ENCODE assay signal across 9 mouse cellular contexts in the genomic region with DNA sequence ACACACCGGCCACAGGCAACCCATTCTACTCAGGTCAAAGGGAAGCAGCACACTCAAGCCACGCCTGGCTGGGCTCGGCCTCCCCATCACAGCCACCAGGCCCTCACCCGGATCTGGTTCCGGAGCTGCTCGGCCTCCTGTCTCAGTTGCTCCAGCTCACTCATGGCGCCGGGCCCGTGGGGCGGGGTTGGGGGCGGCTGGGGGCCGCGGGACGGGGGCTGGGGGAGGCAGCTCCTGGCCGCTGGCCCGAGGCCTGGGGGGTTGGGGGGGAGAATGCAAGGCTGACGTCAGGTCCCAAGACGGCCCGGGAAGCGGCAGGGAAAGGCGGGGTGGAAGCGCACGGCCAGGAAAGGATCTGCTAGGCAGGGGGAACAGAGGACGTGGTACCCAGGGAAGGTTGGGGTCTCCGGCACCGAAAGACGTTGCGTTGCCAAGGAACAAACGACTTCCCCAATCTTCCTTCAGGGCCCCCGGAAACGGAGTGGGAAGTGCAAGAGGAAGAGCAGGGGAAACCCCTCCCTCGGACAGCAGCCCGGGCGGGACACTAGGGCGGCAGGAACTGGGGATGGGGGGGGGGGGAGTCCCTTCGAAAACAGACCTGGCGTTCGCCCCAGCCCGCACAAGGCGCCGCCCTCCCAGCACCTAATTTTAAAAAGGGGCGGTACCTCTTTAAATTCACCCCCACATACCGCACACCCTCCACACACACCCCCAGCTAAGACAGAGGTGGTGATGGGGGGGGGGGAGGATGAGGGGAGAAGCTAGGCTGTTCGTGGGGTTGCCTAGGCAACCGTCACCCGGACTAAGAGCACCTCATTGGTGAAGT. TPM values are rescaled to one million over a fixed set of nuclear protein-coding genes. Genes with fewer than 3 reads are reported as not detected.
DNase-seq lines count a peak whose midpoint lies in the region; ATAC-seq and TF ChIP-seq lines count a peak whose summit lies in the region.
"Had no signal": no experiment of that assay in that cellular context is flagged by ENCODE, and none has a peak within 500 bp of the region (broad histone marks: within the 10 kb centered on the region; RNA-seq: fewer than 3 reads in every experiment).

No protein-coding gene starts in this region.

- peak overlapping the region; percentile 89 for H3K4me3 ChIP-seq in erythroblast, embryonic 14.5 days (replicated peaks)
- H3K4me3 ChIP-seq in heart, embryonic 14.5 days (ENCODE audit: control insufficient read depth in 1 of 2, insufficient read depth in 1 of 2, low read depth in 1 of 2, low read length in 2 of 2), result peak overlapping the region; percentile 54 to 99
- peak overlapping the region; percentile 96 for H3K4me3 ChIP-seq in liver, postnatal 0 days (ENCODE audit: low read depth, low read length)
- H3K4me3 ChIP-seq in neural tube, embryonic 14.5 days (ENCODE audit: low read depth, low read length), result peak overlapping the region; percentile 94

- peaks cover 70% of the 10 kb centered on the region for H3K4me1 ChIP-seq in erythroblast, embryonic 14.5 days (ENCODE audit: control insufficient read depth)
- peaks cover 8 to 17% of the 10 kb centered on the region in 2 experiments for H3K4me1 ChIP-seq in heart, embryonic 14.5 days (ENCODE audit: control insufficient read depth in 2 of 2, insufficient read depth in 2 of 2, low read length in 2 of 2)
- peaks cover 16% of the 10 kb centered on the region for H3K4me1 ChIP-seq in liver, postnatal 0 days (ENCODE audit: insufficient read depth)
- H3K4me1 ChIP-seq in neural tube, embryonic 14.5 days (ENCODE audit: control insufficient read depth, insufficient read depth, low read length), result peaks cover 11% of the 10 kb centered on the region; the same call in 1 of the 2 replicates

- H3K27ac ChIP-seq in heart, embryonic 14.5 days (replicated peaks in 1 of 2; ENCODE audit: control insufficient read depth in 1 of 2, insufficient read depth in 1 of 2, low read depth in 2 of 2, low read length in 2 of 2), result peak overlapping the region; percentile 72 to 89
- H3K27ac ChIP-seq in liver, postnatal 0 days (ENCODE audit: low read depth), result peak overlapping the region; percentile 94
- peak overlapping the region; percentile 94 for H3K27ac ChIP-seq in neural tube, embryonic 14.5 days (ENCODE audit: low read depth, low read length)

- peak overlapping the region; percentile 82 for H3K9ac ChIP-seq in heart, embryonic 14.5 days (ENCODE audit: low read length)
- peak overlapping the region; percentile 92 for H3K9ac ChIP-seq in liver, postnatal 0 days (replicated peaks)
- peak overlapping the region; percentile 93 for H3K9ac ChIP-seq in neural tube, embryonic 14.5 days (replicated peaks; ENCODE audit: low read depth, low read length)

- DNase-seq in CD4-positive, CD25-positive, alpha-beta regulatory T cell, adult 2 months (ENCODE audit: low read depth, low spot score), result peak; percentile 84
- peak; percentile 82 for DNase-seq in adrenal gland, postnatal 14 days
- DNase-seq in kidney, postnatal 14 days, result peak; percentile 83
- peak; percentile 74 for DNase-seq in liver, postnatal 0 days
- DNase-seq in thymus, postnatal 14 days, result peak; percentile 45

- H3K27me3 ChIP-seq in erythroblast, embryonic 14.5 days (ENCODE audit: control insufficient read depth), result no peaks in the 10 kb centered on the region
- H3K27me3 ChIP-seq in heart, embryonic 14.5 days (ENCODE audit: control insufficient read depth, insufficient read depth, low read length), result no peaks in the 10 kb centered on the region
- no peaks in the 10 kb centered on the region for H3K27me3 ChIP-seq in liver, postnatal 0 days (ENCODE audit: insufficient read depth, low read length)
- no peaks in the 10 kb centered on the region for H3K27me3 ChIP-seq in neural tube, embryonic 14.5 days (ENCODE audit: control insufficient read depth, insufficient read depth, low read length)

- no peaks in the 10 kb centered on the region for H3K9me3 ChIP-seq in erythroblast, embryonic 14.5 days (ENCODE audit: control insufficient read depth, low read length)
- no peaks in the 10 kb centered on the region for H3K9me3 ChIP-seq in heart, embryonic 14.5 days (ENCODE audit: control insufficient read depth, low read length)
- H3K9me3 ChIP-seq in liver, postnatal 0 days (ENCODE audit: low read length), result no peaks in the 10 kb centered on the region
- H3K9me3 ChIP-seq in neural tube, embryonic 14.5 days (ENCODE audit: control insufficient read depth, low read length), result no peaks in the 10 kb centered on the region

- ATAC-seq in heart, embryonic 14.5 days (ENCODE audit: insufficient number of reproducible peaks, insufficient read depth, low FRiP score, low read depth), result peak; percentile 42
- peak; percentile 7; the same call in 1 of the 2 replicates for ATAC-seq in liver, postnatal 0 days
- peak; percentile 67 for ATAC-seq in neural tube, embryonic 14.5 days (ENCODE audit: low read depth)

- 1% methylated on average over 42 of the region's 46 CpGs for WGBS in heart, embryonic 14.5 days
- WGBS in liver, postnatal 0 days (ENCODE audit: insufficient replicate concordance), result 5% methylated on average over 44 of the region's 46 CpGs
- under 1% methylated on average over 45 of the region's 46 CpGs for WGBS in neural tube, embryonic 14.5 days

- H3K36me3 ChIP-seq in erythroblast, embryonic 14.5 days (ENCODE audit: control insufficient read depth), result peaks cover 49% of the 10 kb centered on the region
- peaks cover 45% of the 10 kb centered on the region for H3K36me3 ChIP-seq in heart, embryonic 14.5 days (ENCODE audit: control insufficient read depth, insufficient read depth, low read length)
- peaks cover 45% of the 10 kb centered on the region for H3K36me3 ChIP-seq in liver, postnatal 0 days (replicated peaks; ENCODE audit: insufficient read depth, low read length)
- peaks cover 29% of the 10 kb centered on the region for H3K36me3 ChIP-seq in neural tube, embryonic 14.5 days (ENCODE audit: control insufficient read depth, insufficient read depth, low read length)

- no peak for TF ChIP-seq CTCF in liver, postnatal 0 days (IDR thresholded peaks at IDR 0.05; ENCODE audit: low read depth)

- H3K4me2 ChIP-seq in heart, embryonic 14.5 days (ENCODE audit: low read length), result peak overlapping the region; percentile 76
- H3K4me2 ChIP-seq in liver, postnatal 0 days (ENCODE audit: low read depth, low read length), result peak overlapping the region; percentile 90
- peak overlapping the region; percentile 93 for H3K4me2 ChIP-seq in neural tube, embryonic 14.5 days (ENCODE audit: low read depth, low read length)

- no peak for TF ChIP-seq EP300 in liver, postnatal 0 days (IDR thresholded peaks at IDR 0.05; ENCODE audit: low read depth)

RNA-seq across cellular contexts. Expression of a gene that starts 2.2 kb away (rescaled TPM):
- total RNA-seq in adrenal gland, postnatal 14 days (2021), result not detected in 2 replicates
- not detected in 2 replicates for polyA plus RNA-seq in erythroblast, embryonic 14.5 days (2012)
- polyA plus RNA-seq in heart, embryonic 14.5 days (2014; fragmentation: Nextera tagmentation; extraction: Ambion mirVana), result not detected in 2 replicates
- polyA plus RNA-seq in liver, postnatal 0 days (2015; fragmentation: Nextera tagmentation; extraction: Ambion mirVana), result 0.13 and 0.26 TPM in 2 replicates
- not detected in 2 replicates for polyA plus RNA-seq in neural tube, embryonic 14.5 days (2014; fragmentation: Nextera tagmentation; extraction: Ambion mirVana)
- total RNA-seq: left cerebral cortex, adult 8-10 months had no signal

RNA-seq across cellular contexts. Expression of a gene that starts 2.5 kb away (rescaled TPM):
- 574 and 611 TPM in 2 replicates for total RNA-seq in adrenal gland, postnatal 14 days (2021)
- polyA plus RNA-seq in erythroblast, embryonic 14.5 days (2012), result 59.2 and 65.3 TPM in 2 replicates
- 296 and 340 TPM in 2 replicates for polyA plus RNA-seq in heart, embryonic 14.5 days (2014; fragmentation: Nextera tagmentation; extraction: Ambion mirVana)
- 165 and 177 TPM in 2 replicates for polyA plus RNA-seq in liver, postnatal 0 days (2015; fragmentation: Nextera tagmentation; extraction: Ambion mirVana)
- polyA plus RNA-seq in neural tube, embryonic 14.5 days (2014; fragmentation: Nextera tagmentation; extraction: Ambion mirVana), result 553 and 557 TPM in 2 replicates

RNA-seq across cellular contexts. Expression of a gene that starts 12.5 kb away (rescaled TPM):
- 30.5 and 36.6 TPM in 2 replicates for total RNA-seq in adrenal gland, postnatal 14 days (2021)
- polyA plus RNA-seq in erythroblast, embryonic 14.5 days (2012), result 2.4 and 2.6 TPM in 2 replicates
- 8.7 and 9.6 TPM in 2 replicates for polyA plus RNA-seq in heart, embryonic 14.5 days (2014; fragmentation: Nextera tagmentation; extraction: Ambion mirVana)
- polyA plus RNA-seq in liver, postnatal 0 days (2015; fragmentation: Nextera tagmentation; extraction: Ambion mirVana), result 2.8 and 4.0 TPM in 2 replicates
- 16.3 and 21.2 TPM in 2 replicates for polyA plus RNA-seq in neural tube, embryonic 14.5 days (2014; fragmentation: Nextera tagmentation; extraction: Ambion mirVana)

RNA-seq across cellular contexts. Expression of a gene that starts 22.5 kb away (rescaled TPM):
- total RNA-seq in adrenal gland, postnatal 14 days (2021), result 2.8 and 3.8 TPM in 2 replicates
- not detected in 2 replicates for polyA plus RNA-seq in erythroblast, embryonic 14.5 days (2012)
- 0.31 TPM in 1 of 2 replicates, not detected in the other for polyA plus RNA-seq in heart, embryonic 14.5 days (2014; fragmentation: Nextera tagmentation; extraction: Ambion mirVana)
- polyA plus RNA-seq in liver, postnatal 0 days (2015; fragmentation: Nextera tagmentation; extraction: Ambion mirVana), result not detected in 2 replicates
- 206 and 236 TPM in 2 replicates for polyA plus RNA-seq in neural tube, embryonic 14.5 days (2014; fragmentation: Nextera tagmentation; extraction: Ambion mirVana)

RNA-seq across cellular contexts. Expression of a gene that starts 28.5 kb away (rescaled TPM):
- 22.3 and 26.2 TPM in 2 replicates for total RNA-seq in adrenal gland, postnatal 14 days (2021)
- 7.1 and 9.3 TPM in 2 replicates for polyA plus RNA-seq in erythroblast, embryonic 14.5 days (2012)
- polyA plus RNA-seq in heart, embryonic 14.5 days (2014; fragmentation: Nextera tagmentation; extraction: Ambion mirVana), result 44.3 and 49.8 TPM in 2 replicates
- 27.5 and 27.7 TPM in 2 replicates for polyA plus RNA-seq in liver, postnatal 0 days (2015; fragmentation: Nextera tagmentation; extraction: Ambion mirVana)
- polyA plus RNA-seq in neural tube, embryonic 14.5 days (2014; fragmentation: Nextera tagmentation; extraction: Ambion mirVana), result 82.9 and 98.3 TPM in 2 replicates

Comparison
In these comparisons a context has a peak if more than half of its experiments do, and no peak if none do; other contexts are left out.
1. Peak in every context shown above with its lines: DNase-seq, ATAC-seq, H3K4me3 ChIP-seq and H3K27ac ChIP-seq.
2. ATAC-seq: peak in every context shown above with its lines; median percentile 67 in neural tube, embryonic 14.5 days; 42 in heart, embryonic 14.5 days; 7 in liver, postnatal 0 days.